Mouse (Mus musculus) cortical plate, adult 2 months (tissue): ENCODE results near the gene Galns.

Source experiments
- CTCF ChIP-seq: fragments of 200-500 bp; IDR thresholded peaks from 2 replicates; pipeline ENCODE4 v1.5.1; 2011; ENCODE audit warnings: mild to moderate bottlenecking, control low read depth, low read length; ENCODE audit not compliant: insufficient read depth; ENCODE audit errors: extremely low read depth
- POLR2A ChIP-seq: fragments of 200-500 bp; IDR thresholded peaks from 2 replicates; pipeline ENCODE4 v1.6.1; 2011; ENCODE audit warnings: mild to moderate bottlenecking, low read length, control low read depth; ENCODE audit not compliant: insufficient read depth; ENCODE audit errors: extremely low read depth

DNA sequence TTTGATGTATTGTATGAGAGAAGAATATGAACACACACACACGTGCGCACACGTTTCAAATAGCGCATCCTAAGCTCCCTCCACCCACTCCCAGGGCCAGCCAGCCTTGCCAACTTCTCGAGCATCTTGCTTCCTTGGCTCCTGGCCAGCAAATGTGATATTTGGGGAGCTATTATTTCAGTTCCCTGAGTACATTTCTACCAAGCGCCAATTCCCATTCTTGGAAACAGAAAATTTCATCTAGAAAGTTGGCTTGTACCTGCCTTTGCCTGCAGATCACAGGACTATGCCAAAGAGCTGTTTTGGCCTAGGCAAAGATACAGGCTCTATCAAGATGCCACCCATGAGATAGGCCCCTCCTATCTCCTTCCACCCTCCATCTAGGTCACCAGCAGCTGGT lies 56.5 kb downstream of the Galns start:
- TF ChIP-seq CTCF (no peak), POLR2A (no peak)
